Mouse (Mus musculus) forebrain, embryonic 12.5 days (tissue): ENCODE data around the gene Prss54. TPM values are rescaled to one million over a fixed set of nuclear protein-coding genes. Genes with fewer than 3 reads are reported as not detected.

ENCODE experiments used
- ATAC-seq: fragments of 200-750 bp; cut with Nextera tagmentation; 2 replicates; pipeline ENCODE4 v1.8.0; 2017; ENCODE audit warnings: moderate TSS enrichment; ENCODE audit not compliant: low FRiP score
- H3K27ac ChIP-seq: fragments of 300-500 bp; sonication (generic); 2 replicates; pipeline ENCODE4 v1.5.1; 2016; ENCODE audit warnings: mild to moderate bottlenecking
- H3K27me3 ChIP-seq: fragments of 300-500 bp; sonication (generic); 2 replicates; pipeline ENCODE4 v1.6.1; 2016; ENCODE audit warnings: mild to moderate bottlenecking
- H3K36me3 ChIP-seq: fragments of 300-500 bp; sonication (generic); replicated peaks from 2 replicates; pipeline ENCODE4 v1.6.1; 2016; ENCODE audit warnings: mild to moderate bottlenecking
- H3K4me1 ChIP-seq: fragments of 300-500 bp; sonication (generic); 2 replicates; pipeline ENCODE4 v1.6.1; 2016
- H3K4me2 ChIP-seq: fragments of 300-500 bp; sonication (generic); 2 replicates; pipeline ENCODE4 v1.6.1; 2016; ENCODE audit warnings: mild to moderate bottlenecking, moderate library complexity
- H3K4me3 ChIP-seq: fragments of 300-500 bp; sonication (generic); replicated peaks from 2 replicates; pipeline ENCODE4 v1.5.1; 2016; ENCODE audit warnings: mild to moderate bottlenecking
- H3K9ac ChIP-seq: fragments of 300-500 bp; sonication (generic); 2 replicates; pipeline ENCODE4 v1.6.1; 2016; ENCODE audit warnings: mild to moderate bottlenecking
- H3K9me3 ChIP-seq: fragments of 300-500 bp; sonication (generic); 2 replicates; pipeline ENCODE4 v1.6.1; 2016
- WGBS: fragments of 180-500 bp; shearing (Covaris S2); methylation state at CpG from one replicate; pipeline ENCODE4 v1.1.7; 2016; 5-methylcytosine and 5-hydroxymethylcytosine counted together
- polyA plus RNA-seq: library from polyadenylated mRNA; unstranded; fragments of >200 nt; fragmentation: Nextera tagmentation; extraction: Ambion mirVana; gene quantifications from 2 replicates; pipeline ENCODE4 v1.2.1, GENCODE M21; 2016

Gene Prss54
- polyA plus RNA-seq, 1 experiment from 2014 or later = not detected

DNA sequence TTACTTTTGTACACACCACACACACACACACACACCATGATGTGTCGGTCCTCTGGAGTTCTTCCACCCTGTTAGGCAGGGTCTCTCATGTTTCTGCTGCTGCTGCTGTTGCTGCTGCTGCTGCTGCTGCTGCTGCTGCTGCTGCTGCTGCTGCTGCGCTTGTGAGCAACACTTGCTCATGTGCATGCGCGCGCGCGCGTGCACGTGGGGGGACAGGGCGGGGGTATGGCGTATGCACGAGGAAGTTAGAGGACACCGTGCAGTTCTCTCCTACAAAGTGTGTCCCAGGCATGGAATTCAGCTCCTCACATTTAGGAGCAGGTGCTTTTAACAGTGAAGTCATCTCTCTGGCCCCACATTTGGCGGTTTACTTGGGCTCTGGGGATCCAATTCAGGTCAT, 19.0 kb upstream of the Prss54 start:
- Histone ChIP-seq H3K9ac (no peak overlapping the region), H3K9me3 (no peaks in the 10 kb centered on the region), H3K36me3 (no peaks in the 10 kb centered on the region), H3K27me3 (no peaks in the 10 kb centered on the region), H3K27ac (no peak overlapping the region), H3K4me2 (no peak overlapping the region), H3K4me3 (no peak overlapping the region), H3K4me1 (no peaks in the 10 kb centered on the region)
- 87% methylated on average over 14 of the region's 14 CpGs for WGBS
- ATAC-seq = no peak

DNA sequence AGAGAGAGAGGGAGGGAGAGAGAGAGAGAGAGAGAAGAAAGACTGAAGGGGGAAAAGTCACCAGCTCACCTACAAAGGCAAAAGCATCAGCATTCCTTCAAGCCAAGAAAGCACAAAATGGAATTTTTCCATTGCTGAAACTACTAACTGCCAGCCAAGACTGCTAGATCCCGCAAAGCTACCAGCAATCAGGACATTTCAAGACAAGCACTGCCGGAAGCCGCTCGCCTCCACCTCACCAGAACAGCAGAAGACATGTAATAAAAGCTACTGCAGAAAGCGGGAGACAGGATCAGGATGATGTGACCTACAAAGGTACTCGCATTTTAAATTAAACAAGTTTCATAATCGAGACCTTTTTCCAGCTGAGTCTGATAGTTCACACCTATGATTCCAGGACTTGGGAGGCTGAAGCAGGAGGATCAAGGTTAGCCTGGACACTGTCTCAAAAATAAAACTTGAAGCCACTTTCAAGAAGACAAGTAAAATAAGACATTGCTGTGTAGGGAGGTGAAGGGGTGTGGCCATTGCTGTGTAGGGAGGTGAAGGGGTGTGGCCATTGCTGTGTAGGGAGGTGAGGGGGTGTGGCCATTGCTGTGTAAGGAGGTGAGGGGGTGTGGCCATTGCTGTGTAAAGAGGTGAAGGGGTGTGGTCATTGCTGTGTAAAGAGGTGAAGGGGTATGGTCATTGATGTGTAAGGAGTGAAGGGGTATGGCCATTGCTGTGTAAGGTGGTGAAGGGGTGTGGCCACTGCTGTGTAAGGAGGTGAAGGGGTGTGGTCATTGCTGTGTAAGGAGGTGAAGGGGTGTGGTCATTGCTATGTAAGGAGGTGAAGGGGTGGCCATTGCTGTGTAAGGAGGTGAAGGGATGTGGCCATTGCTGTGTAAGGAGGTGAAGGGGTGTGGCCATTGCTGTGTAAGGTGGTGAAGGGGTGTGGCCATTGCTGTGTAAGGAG, 17.6 kb upstream of the Prss54 start:
- peaks cover 2% of the 10 kb centered on the region; the same call in 1 of the 2 replicates for H3K4me1 ChIP-seq
- H3K4me2 ChIP-seq = no peak overlapping the region
- no peaks in the 10 kb centered on the region for H3K27me3 ChIP-seq
- H3K36me3 ChIP-seq = no peaks in the 10 kb centered on the region
- 95% methylated on average over 7 of the region's 7 CpGs for WGBS
- no peak overlapping the region for H3K9ac ChIP-seq
- ATAC-seq = no peak
- no peak overlapping the region for H3K4me3 ChIP-seq
- H3K27ac ChIP-seq = no peak overlapping the region
- no peaks in the 10 kb centered on the region for H3K9me3 ChIP-seq

DNA sequence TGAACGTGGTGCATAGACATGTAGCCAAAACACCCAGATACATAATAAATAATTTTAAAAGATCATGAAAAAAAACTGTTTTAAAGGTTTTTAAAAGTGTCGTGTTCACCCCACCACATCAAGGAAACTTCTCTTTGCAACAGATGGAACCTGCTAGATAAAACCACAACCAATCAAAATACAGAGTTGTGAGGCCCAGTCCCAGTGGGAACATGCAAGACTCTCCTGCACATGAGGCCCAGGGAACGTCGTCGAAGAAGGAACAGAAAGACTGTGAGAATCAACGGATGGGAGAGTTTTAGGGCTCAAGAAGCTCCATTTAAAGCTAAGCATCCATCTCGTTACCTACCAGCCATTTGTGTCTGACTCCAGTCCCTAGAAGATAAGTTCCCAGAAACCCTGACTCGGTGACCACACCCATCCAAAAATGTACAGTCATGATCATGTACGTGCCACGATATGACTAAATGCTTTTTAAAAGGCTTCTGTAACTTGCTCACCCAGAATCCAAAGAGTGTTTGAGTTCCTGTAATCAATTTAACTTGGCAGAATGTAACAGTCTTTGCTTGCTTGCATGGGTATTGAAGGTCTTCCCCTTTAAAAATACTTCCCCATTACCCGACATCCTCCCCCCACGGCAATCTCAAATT, 16.1 kb upstream of the Prss54 start:
- Histone ChIP-seq H3K27ac (no peak overlapping the region), H3K36me3 (no peaks in the 10 kb centered on the region), H3K4me2 (no peak overlapping the region), H3K9ac (no peak overlapping the region), H3K9me3 (no peaks in the 10 kb centered on the region), H3K27me3 (no peaks in the 10 kb centered on the region), H3K4me1 (peaks cover 2% of the 10 kb centered on the region; the same call in 1 of the 2 replicates), H3K4me3 (no peak overlapping the region)
- no peak for ATAC-seq
- 89% methylated on average over 12 of the region's 12 CpGs for WGBS

DNA sequence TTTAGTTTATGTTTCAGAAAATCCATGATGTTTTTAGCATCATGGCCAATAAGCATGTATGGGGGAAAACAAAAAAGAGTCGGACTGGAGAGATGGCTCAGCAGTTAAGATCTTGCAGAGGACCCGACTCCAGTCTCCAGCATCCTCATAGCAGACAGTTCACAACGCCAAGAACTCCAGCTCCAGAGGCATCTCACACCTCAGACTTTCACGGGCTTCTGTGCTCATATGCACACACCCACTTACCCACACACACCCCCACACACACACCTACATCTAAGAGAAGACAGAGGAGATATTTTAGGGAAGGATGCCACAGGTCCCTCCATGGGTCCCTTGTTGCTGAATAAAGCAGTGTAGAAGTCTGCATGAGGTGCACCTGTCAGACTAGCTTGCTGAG, 14.4 kb upstream of the Prss54 start:
- no peak overlapping the region for H3K9ac ChIP-seq
- H3K4me1 ChIP-seq = peaks cover 2% of the 10 kb centered on the region; the same call in 1 of the 2 replicates
- no peaks in the 10 kb centered on the region for H3K36me3 ChIP-seq
- 71% methylated on average over 4 of the region's 4 CpGs for WGBS
- no peak overlapping the region for H3K27ac ChIP-seq
- no peaks in the 10 kb centered on the region for H3K9me3 ChIP-seq
- no peak overlapping the region for H3K4me3 ChIP-seq
- ATAC-seq = no peak
- no peaks in the 10 kb centered on the region for H3K27me3 ChIP-seq
- H3K4me2 ChIP-seq = no peak overlapping the region

DNA sequence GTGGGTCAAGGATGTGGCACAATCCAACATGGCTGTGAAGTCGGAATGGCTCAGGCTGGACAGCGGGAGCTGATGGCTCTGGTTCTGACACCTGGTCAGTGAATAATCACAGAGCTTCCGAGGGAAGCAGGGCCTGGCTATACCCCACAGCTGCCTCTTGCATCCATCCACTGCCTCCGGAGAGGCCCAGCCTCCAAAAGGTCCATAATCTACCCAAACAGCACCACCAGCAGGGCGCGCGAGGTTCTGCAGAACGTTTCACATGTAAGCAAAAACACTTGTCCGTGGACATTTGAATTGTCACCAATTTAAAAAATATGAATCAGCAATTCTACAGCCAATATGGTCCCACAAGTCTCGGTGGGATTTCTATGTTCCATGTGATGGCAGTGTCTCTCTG, 13.1 kb upstream of the Prss54 start:
- no peak overlapping the region for H3K9ac ChIP-seq
- H3K4me1 ChIP-seq = peaks cover 2% of the 10 kb centered on the region; the same call in 1 of the 2 replicates
- no peak overlapping the region for H3K4me3 ChIP-seq
- no peak overlapping the region for H3K27ac ChIP-seq
- H3K36me3 ChIP-seq = no peaks in the 10 kb centered on the region
- ATAC-seq = no peak
- no peak overlapping the region for H3K4me2 ChIP-seq
- 64% methylated on average over 10 of the region's 10 CpGs for WGBS
- no peaks in the 10 kb centered on the region for H3K27me3 ChIP-seq
- no peaks in the 10 kb centered on the region for H3K9me3 ChIP-seq

DNA sequence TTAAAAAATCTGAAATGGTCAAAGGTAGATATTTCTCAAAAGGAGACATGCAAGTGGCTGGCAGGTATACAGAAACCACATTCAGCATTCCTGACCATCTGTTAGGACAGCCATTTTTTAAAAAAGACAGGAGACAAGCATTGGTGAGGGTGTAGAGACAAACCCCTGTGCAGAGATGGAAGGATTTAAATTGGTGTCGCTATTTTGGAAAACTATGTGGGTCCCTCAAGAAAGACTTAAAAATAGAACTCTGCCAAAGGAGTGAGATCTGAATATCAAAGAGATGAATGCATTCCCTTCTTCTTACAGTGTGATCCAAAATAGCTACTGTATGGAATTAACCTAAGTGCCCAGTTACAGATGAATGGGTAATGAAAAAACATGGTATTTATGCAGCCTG, 11.2 kb upstream of the Prss54 start:
- no peak for ATAC-seq
- Histone ChIP-seq H3K4me1 (peaks cover 2% of the 10 kb centered on the region; the same call in 1 of the 2 replicates), H3K9me3 (no peaks in the 10 kb centered on the region), H3K9ac (no peak overlapping the region), H3K4me3 (no peak overlapping the region), H3K4me2 (no peak overlapping the region), H3K36me3 (no peaks in the 10 kb centered on the region), H3K27me3 (no peaks in the 10 kb centered on the region), H3K27ac (no peak overlapping the region)
- 91% methylated on average over 1 of the region's 1 CpGs for WGBS

DNA sequence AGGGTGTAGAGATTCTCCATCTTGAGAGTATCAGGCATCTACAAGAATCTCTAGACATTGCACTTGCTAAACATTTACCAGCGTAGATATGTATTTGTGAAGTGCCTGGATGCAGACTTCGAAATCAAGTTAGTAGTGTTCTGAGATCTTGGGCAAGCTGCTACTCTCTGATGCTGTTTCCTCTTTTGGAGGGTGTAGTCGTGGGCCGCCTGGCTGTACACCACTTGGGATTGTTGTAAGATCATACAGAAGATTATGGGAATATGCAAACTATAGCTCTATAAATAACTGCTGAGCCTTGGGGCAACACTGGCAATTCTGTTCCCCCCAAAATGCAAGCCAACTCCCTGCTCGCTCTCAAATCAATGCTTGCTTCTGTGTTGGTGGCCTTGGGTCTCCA, 3.0 kb downstream of the Prss54 start:
- H3K9me3 ChIP-seq = no peaks in the 10 kb centered on the region
- H3K27me3 ChIP-seq = no peaks in the 10 kb centered on the region
- H3K9ac ChIP-seq = no peak overlapping the region
- WGBS = 87% methylated on average over 5 of the region's 5 CpGs
- ATAC-seq = no peak
- H3K27ac ChIP-seq = no peak overlapping the region
- H3K4me1 ChIP-seq = no peaks in the 10 kb centered on the region
- no peaks in the 10 kb centered on the region for H3K36me3 ChIP-seq
- no peak overlapping the region for H3K4me2 ChIP-seq
- no peak overlapping the region for H3K4me3 ChIP-seq

DNA sequence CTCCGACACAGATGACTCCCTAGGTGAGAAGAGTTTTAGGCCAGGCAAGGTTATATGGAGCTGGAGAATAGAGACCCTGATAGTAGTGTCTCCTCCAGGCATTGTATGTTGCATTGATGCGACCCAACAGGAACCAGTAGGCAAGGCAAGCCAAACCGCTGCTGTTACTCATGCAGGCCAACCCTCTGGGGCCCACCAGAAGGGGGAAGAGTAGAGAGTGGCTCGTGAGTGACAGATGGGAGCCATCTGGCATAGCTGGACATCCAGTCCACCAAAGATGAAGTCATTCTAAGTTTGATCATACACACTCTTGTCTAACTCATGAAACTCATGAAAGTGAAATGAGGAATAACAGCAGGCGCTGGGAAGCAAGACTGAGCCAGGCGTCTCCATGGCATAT, 9.3 kb downstream of the Prss54 start:
- Histone ChIP-seq H3K27ac (no peak overlapping the region), H3K9me3 (no peaks in the 10 kb centered on the region), H3K27me3 (no peaks in the 10 kb centered on the region), H3K36me3 (no peaks in the 10 kb centered on the region), H3K4me1 (no peaks in the 10 kb centered on the region), H3K4me2 (no peak overlapping the region), H3K9ac (no peak overlapping the region), H3K4me3 (no peak overlapping the region)
- no peak for ATAC-seq
- 85% methylated on average over 6 of the region's 6 CpGs for WGBS

DNA sequence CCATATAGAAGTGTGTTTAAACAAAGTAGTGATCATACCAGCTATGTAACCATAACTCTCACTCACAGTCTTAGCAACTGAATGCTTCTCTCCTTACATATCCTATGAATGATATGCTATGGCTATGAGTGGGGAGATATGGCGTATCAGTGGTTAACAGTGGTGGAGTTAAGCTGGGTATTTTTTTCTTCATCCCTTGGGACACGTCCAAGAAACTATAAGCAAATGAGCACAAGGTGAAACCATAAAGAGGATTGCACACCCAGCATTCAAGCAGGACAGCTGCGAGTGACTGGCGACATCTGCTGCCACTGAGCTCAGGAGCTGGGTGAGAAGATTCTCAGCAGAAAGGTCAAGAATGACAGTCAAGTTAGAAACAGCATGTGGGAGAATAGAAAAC, 9.9 kb downstream of the Prss54 start:
- Histone ChIP-seq H3K4me2 (no peak overlapping the region), H3K4me1 (no peaks in the 10 kb centered on the region), H3K27ac (no peak overlapping the region), H3K36me3 (no peaks in the 10 kb centered on the region), H3K4me3 (no peak overlapping the region), H3K27me3 (no peaks in the 10 kb centered on the region), H3K9ac (no peak overlapping the region), H3K9me3 (no peaks in the 10 kb centered on the region)
- 78% methylated on average over 4 of the region's 4 CpGs for WGBS
- ATAC-seq = no peak

DNA sequence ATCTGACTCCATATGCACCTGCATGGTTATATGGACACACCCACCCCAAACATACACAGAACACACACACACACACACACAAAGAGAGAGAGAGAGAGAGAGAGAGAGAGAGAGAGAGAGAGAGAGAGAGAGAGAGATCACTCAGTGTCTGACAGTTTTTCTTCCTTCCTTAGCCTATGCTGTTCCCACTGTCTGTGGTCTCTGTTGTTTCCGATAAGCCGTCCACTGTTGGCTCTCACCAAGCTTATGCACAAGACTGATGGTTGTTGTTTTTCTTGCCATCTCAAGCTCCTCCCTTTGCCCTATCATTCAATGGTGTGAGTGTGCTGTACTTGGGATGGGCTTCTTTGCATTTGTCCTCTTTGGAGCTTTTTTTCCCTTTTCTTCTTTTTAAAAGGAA, 20.2 kb downstream of the Prss54 start:
- WGBS = 100% methylated on average over 2 of the region's 2 CpGs
- H3K36me3 ChIP-seq = no peaks in the 10 kb centered on the region
- H3K4me2 ChIP-seq = no peak overlapping the region
- H3K4me3 ChIP-seq = no peak overlapping the region
- H3K27me3 ChIP-seq = no peaks in the 10 kb centered on the region
- H3K4me1 ChIP-seq = no peaks in the 10 kb centered on the region
- no peak for ATAC-seq
- H3K9ac ChIP-seq = no peak overlapping the region
- no peaks in the 10 kb centered on the region for H3K9me3 ChIP-seq
- no peak overlapping the region for H3K27ac ChIP-seq

DNA sequence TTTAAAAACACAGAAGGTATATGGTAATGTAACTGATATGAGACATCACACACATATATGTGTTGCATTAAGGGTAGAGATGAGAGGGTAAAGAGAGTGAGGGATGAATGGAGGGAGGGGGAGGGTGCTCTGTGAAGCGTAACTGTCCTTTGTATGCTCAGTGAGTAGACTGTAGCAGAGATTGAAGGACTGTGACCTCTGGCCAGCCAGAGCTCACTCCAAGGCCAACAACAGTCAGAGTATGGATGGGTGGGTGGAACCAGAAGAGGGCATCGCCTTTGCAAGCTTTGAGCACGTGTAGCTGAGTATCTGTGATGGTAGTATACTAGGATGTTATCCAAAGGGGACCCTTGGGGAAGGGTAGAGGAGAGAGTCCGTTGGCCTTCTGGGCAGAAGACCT, 24.6 kb downstream of the Prss54 start:
- Histone ChIP-seq H3K4me3 (no peak overlapping the region), H3K27me3 (no peaks in the 10 kb centered on the region), H3K4me2 (no peak overlapping the region), H3K36me3 (no peaks in the 10 kb centered on the region), H3K4me1 (peaks cover 10% of the 10 kb centered on the region), H3K9me3 (no peaks in the 10 kb centered on the region), H3K27ac (no peak overlapping the region), H3K9ac (no peak overlapping the region)
- ATAC-seq = no peak
- 72% methylated on average over 4 of the region's 4 CpGs for WGBS

DNA sequence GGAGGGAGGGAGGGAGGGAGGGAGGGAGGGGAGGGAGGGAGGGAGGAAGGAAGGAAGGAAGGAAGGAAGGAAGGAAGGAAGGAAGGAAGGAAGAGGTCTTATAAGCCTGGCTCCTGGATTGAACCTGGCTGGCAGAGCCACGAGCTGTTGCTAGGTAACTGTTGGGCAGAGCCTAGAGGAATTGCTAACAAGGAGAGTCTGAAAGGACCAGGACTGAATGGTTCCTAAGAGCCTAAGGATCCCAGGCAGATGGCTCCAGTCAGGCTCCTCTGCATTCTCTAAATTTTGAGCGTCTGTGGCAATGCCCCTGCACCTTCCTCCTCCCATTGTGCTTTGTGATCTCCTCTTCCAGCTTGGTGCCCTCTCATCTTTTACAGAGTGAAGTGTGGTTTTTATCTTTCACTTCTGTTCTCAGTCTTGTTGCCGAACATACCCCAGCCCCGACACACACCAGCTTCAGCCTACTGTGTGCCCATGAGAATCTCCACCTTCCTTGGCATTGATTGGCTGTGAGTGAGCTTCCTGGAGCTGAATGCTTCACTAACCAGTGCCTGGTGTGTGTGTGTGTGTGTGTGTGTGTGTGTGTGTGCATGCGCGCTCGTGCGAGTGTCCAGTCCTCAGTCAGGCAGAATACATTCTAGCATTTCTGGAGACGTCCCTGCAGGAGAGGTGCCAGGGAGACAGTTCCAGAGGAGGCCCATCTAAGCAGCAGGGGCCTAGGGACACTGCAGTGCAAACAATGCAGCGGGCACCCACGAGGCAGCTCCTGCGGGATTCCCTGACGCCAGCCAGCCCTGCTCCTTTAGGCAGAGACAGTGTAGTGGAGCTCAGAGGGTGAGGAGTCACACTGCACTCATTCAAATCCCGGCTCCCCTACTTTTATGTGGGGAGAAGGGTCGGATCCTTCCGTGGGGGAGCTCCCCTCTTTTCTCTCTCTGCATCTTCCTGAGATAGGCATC, 26.0 kb downstream of the Prss54 start:
- no peak overlapping the region for H3K4me3 ChIP-seq
- peak overlapping the region; percentile 2; the same call in 1 of the 2 replicates for H3K4me2 ChIP-seq
- 62% methylated on average over 16 of the region's 16 CpGs for WGBS
- peak overlapping the region; percentile 65 for H3K27ac ChIP-seq
- no peaks in the 10 kb centered on the region for H3K9me3 ChIP-seq
- no peaks in the 10 kb centered on the region for H3K27me3 ChIP-seq
- H3K4me1 ChIP-seq = peaks cover 10% of the 10 kb centered on the region
- peak; percentile 59; the same call in 1 of the 2 replicates for ATAC-seq
- H3K9ac ChIP-seq = no peak overlapping the region
- no peaks in the 10 kb centered on the region for H3K36me3 ChIP-seq
